Mouse (Mus musculus): Measurements from ENCODE around the gene Ezh1.

Ezh1 gene

GRCm38 (mm10) chr11:101226065-101226701 lies at the start of gene Ezh1:
TSS of gene Ezh1 (minus strand) at chr11:101226463.
- DNase-seq (ENCODE audit: extremely low spot score, low read depth, low spot score): no peak

GRCm38 (mm10) chr11:101275309-101275708 lies 49.0 kb upstream of the Ezh1 start:
- no peak for DNase-seq (ENCODE audit: extremely low spot score, low read depth, low spot score)

- DNase-seq (ENCODE audit: extremely low spot score, low read depth, low spot score): no peak
These were observed 46.2 kb upstream of the Ezh1 start for GRCm38 (mm10) chr11:101272446-101272845.

GRCm38 (mm10) chr11:101269577-101270116 lies 43.4 kb upstream of the Ezh1 start:
- no peak for DNase-seq (ENCODE audit: extremely low spot score, low read depth, low spot score)

GRCm38 (mm10) chr11:101265906-101266305 lies 39.6 kb upstream of the Ezh1 start:
- DNase-seq (ENCODE audit: extremely low spot score, low read depth, low spot score): no peak

- DNase-seq (ENCODE audit: extremely low spot score, low read depth, low spot score): no peak
These were observed 38.8 kb upstream of the Ezh1 start for GRCm38 (mm10) chr11:101264954-101265471.

- DNase-seq (ENCODE audit: extremely low spot score, low read depth, low spot score): no peak
These were observed 37.7 kb upstream of the Ezh1 start for GRCm38 (mm10) chr11:101263989-101264280.

- no peak for DNase-seq (ENCODE audit: extremely low spot score, low read depth, low spot score)
These were observed 37.1 kb upstream of the Ezh1 start for GRCm38 (mm10) chr11:101263138-101263988.

GRCm38 (mm10) chr11:101262272-101262967 lies 36.2 kb upstream of the Ezh1 start:
- no peak for DNase-seq (ENCODE audit: extremely low spot score, low read depth, low spot score)

GRCm38 (mm10) chr11:101260826-101261380 lies 34.6 kb upstream of the Ezh1 start:
- DNase-seq (ENCODE audit: extremely low spot score, low read depth, low spot score): no peak

GRCm38 (mm10) chr11:101259948-101260825 lies 33.9 kb upstream of the Ezh1 start, which contains the start of gene Wnk4:
TSS of gene Wnk4 (plus strand) at chr11:101260567.
- DNase-seq (ENCODE audit: extremely low spot score, low read depth, low spot score): no peak

- no peak for DNase-seq (ENCODE audit: extremely low spot score, low read depth, low spot score)
These were observed 33.0 kb upstream of the Ezh1 start for GRCm38 (mm10) chr11:101259261-101259712.

GRCm38 (mm10) chr11:101255826-101256775 lies 29.8 kb upstream of the Ezh1 start:
- DNase-seq (ENCODE audit: extremely low spot score, low read depth, low spot score): no peak

GRCm38 (mm10) chr11:101253613-101254389 lies 27.5 kb upstream of the Ezh1 start, which contains the start of gene Vps25:
TSS of gene Vps25 (plus strand) at chr11:101253707.
- DNase-seq (ENCODE audit: extremely low spot score, low read depth, low spot score): no peak

GRCm38 (mm10) chr11:101252941-101253340 lies 26.7 kb upstream of the Ezh1 start:
- no peak for DNase-seq (ENCODE audit: extremely low spot score, low read depth, low spot score)

- no peak for DNase-seq (ENCODE audit: extremely low spot score, low read depth, low spot score)
These were observed 24.8 kb upstream of the Ezh1 start for GRCm38 (mm10) chr11:101251031-101251430.

- no peak for DNase-seq (ENCODE audit: extremely low spot score, low read depth, low spot score)
These were observed 22.2 kb upstream of the Ezh1 start for GRCm38 (mm10) chr11:101248258-101248994.

All from hindlimb bud, embryonic 11.5 days (tissue).